Comparison of ENCODE assay signal across 17 mouse cellular contexts in genomic region chr4:26354616-26355015, GRCm38 (mm10). TPM values are rescaled to one million over a fixed set of nuclear protein-coding genes. Genes with fewer than 3 reads are reported as not detected.
A peak's percentile ranks its signal among the peaks of the same experiment; 100 is the strongest.
DNase-seq lines count a peak whose midpoint lies in the region; ATAC-seq lines count a peak whose summit lies in the region.
"Had no signal": no experiment of that assay in that cellular context is flagged by ENCODE, and none has a peak within 500 bp of the region (broad histone marks: within the 10 kb centered on the region; RNA-seq: fewer than 3 reads in every experiment).

No protein-coding gene starts in this region.

- no peaks in the 10 kb centered on the region for H3K27me3 ChIP-seq in forebrain, embryonic 14.5 days (replicated peaks; ENCODE audit: control insufficient read depth, insufficient read depth, low read length)
- H3K27me3 ChIP-seq in forebrain, embryonic 11.5 days (ENCODE audit: control insufficient read depth, insufficient read depth, low read length), result no peaks in the 10 kb centered on the region
- H3K27me3 ChIP-seq: hindbrain, embryonic 12.5 days; intestine, embryonic 15.5 days had no signal

- 98% methylated on average over 2 of the region's 2 CpGs for WGBS in forebrain, embryonic 14.5 days
- 85% methylated on average over 2 of the region's 2 CpGs for WGBS in forebrain, embryonic 11.5 days

- H3K36me3 ChIP-seq in forebrain, embryonic 14.5 days (ENCODE audit: control insufficient read depth, insufficient read depth, low read length), result no peaks in the 10 kb centered on the region
- H3K36me3 ChIP-seq in forebrain, embryonic 11.5 days (ENCODE audit: control insufficient read depth, insufficient read depth, low read length), result no peaks in the 10 kb centered on the region
- H3K36me3 ChIP-seq: hindbrain, embryonic 12.5 days; intestine, embryonic 15.5 days had no signal

- peak; percentile 27 for DNase-seq in forebrain, embryonic 14.5 days (ENCODE audit: low spot score)
- DNase-seq in forebrain, embryonic 11.5 days (ENCODE audit: low spot score), result no peak
- DNase-seq in cerebellum, adult 11 months, result peak; percentile 49
- peak; percentile 40 to 71 for DNase-seq in cerebellum, postnatal 14 days
- DNase-seq in layer of hippocampus, adult 9-11 months, result peak; percentile 56
- no peak for DNase-seq in right cerebral cortex, postnatal 36 days (ENCODE audit: low spot score in 2 of 2)
- no peak for DNase-seq in urinary bladder, postnatal 14 days (ENCODE audit: low spot score)
- DNase-seq in adrenal gland, postnatal 36 days, result no peak
- DNase-seq: adrenal gland, adult 8-10 months; gastrocnemius, postnatal 14 days; liver; lung, adult 18-20 months; right cerebral cortex, postnatal 25 days; thymus, postnatal 4 days had no signal

- H3K4me3 ChIP-seq in forebrain, embryonic 14.5 days (ENCODE audit: low read depth, low read length), result no peak overlapping the region
- H3K4me3 ChIP-seq in forebrain, embryonic 11.5 days (ENCODE audit: low read depth, low read length), result no peak overlapping the region
- H3K4me3 ChIP-seq: hindbrain, embryonic 12.5 days; intestine, embryonic 15.5 days had no signal

- no peak overlapping the region for H3K27ac ChIP-seq in forebrain, embryonic 14.5 days (ENCODE audit: low read depth, low read length)
- no peak overlapping the region for H3K27ac ChIP-seq in forebrain, embryonic 11.5 days (ENCODE audit: low read depth, low read length)
- H3K27ac ChIP-seq: hindbrain, embryonic 12.5 days; intestine, embryonic 15.5 days; kidney, postnatal 0 days had no signal

- 0 out of 2 replicates have a peak, but pooled peaks have one; percentile 37 for ATAC-seq in forebrain, embryonic 14.5 days
- ATAC-seq in forebrain, embryonic 11.5 days (replicated peaks; ENCODE audit: low FRiP score), result no peak
- ATAC-seq: intestine, embryonic 15.5 days had no signal

- no peak overlapping the region for H3K4me2 ChIP-seq in forebrain, embryonic 14.5 days (ENCODE audit: low read length)
- H3K4me2 ChIP-seq in forebrain, embryonic 11.5 days (ENCODE audit: low read depth, low read length, severe bottlenecking), result no peak overlapping the region
- H3K4me2 ChIP-seq: hindbrain, embryonic 12.5 days; intestine, embryonic 15.5 days had no signal

- H3K9me3 ChIP-seq in forebrain, embryonic 14.5 days (replicated peaks; ENCODE audit: control insufficient read depth, low read length), result no peaks in the 10 kb centered on the region
- H3K9me3 ChIP-seq in forebrain, embryonic 11.5 days (ENCODE audit: control insufficient read depth, low read length), result no peaks in the 10 kb centered on the region
- H3K9me3 ChIP-seq: hindbrain, embryonic 12.5 days; intestine, embryonic 15.5 days had no signal

- H3K9ac ChIP-seq in forebrain, embryonic 14.5 days (ENCODE audit: low read length), result no peak overlapping the region
- no peak overlapping the region for H3K9ac ChIP-seq in forebrain, embryonic 11.5 days (ENCODE audit: low read length)
- H3K9ac ChIP-seq: hindbrain, embryonic 12.5 days; intestine, embryonic 15.5 days had no signal

- no peaks in the 10 kb centered on the region for H3K4me1 ChIP-seq in forebrain, embryonic 14.5 days (ENCODE audit: control insufficient read depth, insufficient read depth, low read length)
- no peaks in the 10 kb centered on the region for H3K4me1 ChIP-seq in forebrain, embryonic 11.5 days (replicated peaks; ENCODE audit: control insufficient read depth, insufficient read depth, low read length)
- H3K4me1 ChIP-seq: hindbrain, embryonic 12.5 days; intestine, embryonic 15.5 days had no signal

RNA-seq across cellular contexts. Expression of gene Manea, which starts 7.9 kb away (rescaled TPM):
- polyA plus RNA-seq in forebrain, embryonic 14.5 days (2014; fragmentation: Nextera tagmentation; extraction: Ambion mirVana), result 14.9 and 16.1 TPM in 2 replicates
- polyA plus RNA-seq in forebrain, embryonic 11.5 days (2014; fragmentation: Nextera tagmentation; extraction: Ambion mirVana), result 21.4 and 23.6 TPM in 2 replicates
- 10 to 100 TPM; 19.1 to 23.8 TPM for total RNA-seq in adrenal gland, postnatal 36 days (2021)

Comparison
In these comparisons a context has a peak if more than half of its experiments do, and no peak if none do; other contexts are left out.
1. DNase-seq: peak in forebrain, embryonic 14.5 days (single experiment), cerebellum, adult 11 months (single experiment), cerebellum, postnatal 14 days (2 of 2) and layer of hippocampus, adult 9-11 months (single experiment); none in forebrain, embryonic 11.5 days (single experiment), right cerebral cortex, postnatal 36 days (0 of 2), urinary bladder, postnatal 14 days (single experiment) and adrenal gland, postnatal 36 days (0 of 2).